Mouse (Mus musculus): Measurements from ENCODE around the gene Tab1.

Gene Tab1

GRCm38 (mm10) chr15:80132993-80133586 is at the start of gene Tab1:
Tab1 (plus strand) TSS chr15:80133127.
- in situ Hi-C loops (cut with MseI, MboI), result no loop called here

GRCm38 (mm10) chr15:80083276-80083731 is 49.6 kb upstream of the Tab1 start:
- in situ Hi-C loops (cut with MseI, MboI), result no loop called here

GRCm38 (mm10) chr15:80083740-80084139 is 49.2 kb upstream of the Tab1 start:
- in situ Hi-C loops (cut with MseI, MboI), result no loop called here

GRCm38 (mm10) chr15:80087406-80088012 is 45.4 kb upstream of the Tab1 start:
- in situ Hi-C loops (cut with MseI, MboI), result no loop called here

GRCm38 (mm10) chr15:80088637-80089036 is 44.3 kb upstream of the Tab1 start:
- in situ Hi-C loops (cut with MseI, MboI), result no loop called here

GRCm38 (mm10) chr15:80090155-80090554 is 42.8 kb upstream of the Tab1 start:
- in situ Hi-C loops (cut with MseI, MboI), result no loop called here

GRCm38 (mm10) chr15:80090741-80091120 is 42.2 kb upstream of the Tab1 start:
- in situ Hi-C loops (cut with MseI, MboI), result no loop called here

- in situ Hi-C loops (cut with MseI, MboI), result no loop called here
Measured at GRCm38 (mm10) chr15:80091121-80091955, 41.6 kb upstream of the Tab1 start, which contains the start of the genes Syngr1 and Rpl3. Syngr1 (plus strand) TSS chr15:80091334. Rpl3 (minus strand) TSS chr15:80091868.

- in situ Hi-C loops (cut with MseI, MboI), result no loop called here
Measured at GRCm38 (mm10) chr15:80092041-80092441, 40.9 kb upstream of the Tab1 start.

GRCm38 (mm10) chr15:80092599-80092998 is 40.3 kb upstream of the Tab1 start:
- in situ Hi-C loops (cut with MseI, MboI), result no loop called here

GRCm38 (mm10) chr15:80094201-80094600 is 38.7 kb upstream of the Tab1 start:
- in situ Hi-C loops (cut with MseI, MboI), result no loop called here

GRCm38 (mm10) chr15:80095596-80095995 is 37.3 kb upstream of the Tab1 start:
- in situ Hi-C loops (cut with MseI, MboI), result no loop called here

GRCm38 (mm10) chr15:80096406-80096805 is 36.5 kb upstream of the Tab1 start:
- in situ Hi-C loops (cut with MseI, MboI), result no loop called here

GRCm38 (mm10) chr15:80096946-80097881 is 35.7 kb upstream of the Tab1 start:
- in situ Hi-C loops (cut with MseI, MboI), result no loop called here

GRCm38 (mm10) chr15:80097999-80098461 is 34.9 kb upstream of the Tab1 start:
- in situ Hi-C loops (cut with MseI, MboI), result no loop called here

GRCm38 (mm10) chr15:80098809-80099208 is 34.1 kb upstream of the Tab1 start:
- in situ Hi-C loops (cut with MseI, MboI), result no loop called here

- in situ Hi-C loops (cut with MseI, MboI), result no loop called here
Measured at GRCm38 (mm10) chr15:80099477-80099876, 33.5 kb upstream of the Tab1 start.

- in situ Hi-C loops (cut with MseI, MboI), result no loop called here
Measured at GRCm38 (mm10) chr15:80100196-80100595, 32.7 kb upstream of the Tab1 start.

GRCm38 (mm10) chr15:80100871-80101270 is 32.1 kb upstream of the Tab1 start:
- in situ Hi-C loops (cut with MseI, MboI), result no loop called here

GRCm38 (mm10) chr15:80101503-80101902 is 31.4 kb upstream of the Tab1 start:
- in situ Hi-C loops (cut with MseI, MboI), result no loop called here

GRCm38 (mm10) chr15:80102495-80102894 is 30.4 kb upstream of the Tab1 start:
- in situ Hi-C loops (cut with MseI, MboI), result no loop called here
